Mouse (Mus musculus): ENCODE measurements around the gene Srxn1.

DNA sequence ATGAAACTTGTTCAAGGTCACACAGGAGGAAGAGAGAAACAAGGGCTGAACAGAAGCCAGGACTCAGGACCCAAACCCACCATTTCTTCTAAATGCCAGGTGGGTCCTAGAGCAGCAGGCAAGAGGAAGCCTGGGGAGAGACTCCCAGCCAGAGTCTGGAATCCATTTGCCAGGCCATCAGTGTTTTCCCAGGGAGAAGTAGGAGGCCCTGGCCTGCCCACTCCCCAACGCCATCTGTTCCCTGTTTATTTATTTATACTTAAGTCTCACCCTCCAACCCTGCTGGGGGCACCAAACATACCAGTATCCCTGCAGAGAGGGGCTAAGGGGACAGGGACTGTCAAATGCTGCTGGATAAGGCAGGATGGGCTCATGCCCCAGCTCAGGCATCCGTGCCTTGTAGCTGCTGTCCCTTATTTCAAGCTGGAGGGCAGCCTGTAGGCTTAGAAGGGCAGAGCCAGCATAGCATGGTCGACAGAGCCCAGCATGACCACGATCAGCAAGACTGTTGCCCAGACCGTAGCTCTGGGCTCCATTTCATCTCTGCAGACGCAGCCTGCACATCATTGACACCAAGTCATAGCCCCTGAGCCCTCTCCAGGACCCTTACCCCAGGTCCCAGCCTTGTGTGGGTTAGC, 14.0 kb downstream of the Srxn1 start:
- TF ChIP-seq CTCF (IDR thresholded peaks at IDR 0.05; ENCODE audit: borderline replicate concordance, control insufficient read depth, extremely low read depth, insufficient read depth, low read length, poor library complexity), result no peak
- TF ChIP-seq POLR2A (IDR thresholded peaks at IDR 0.05; ENCODE audit: control insufficient read depth, extremely low read depth, insufficient read depth, low read length, poor library complexity), result no peak

Measured in thymus, adult 2 months (tissue).